Mouse (Mus musculus) lung, postnatal 0 days (tissue): ENCODE data around the gene Ift74. TPM values are rescaled to one million over a fixed set of nuclear protein-coding genes. Genes with fewer than 3 reads are reported as not detected.

Experiments used
- ATAC-seq: fragments of 200-750 bp; cut with Nextera tagmentation; 2 replicates; pipeline ENCODE4 v1.8.0; 2017; ENCODE audit warnings: moderate library complexity
- DNase-seq: peaks from one replicate; pipeline ENCODE4 v3.0.0-alpha.2; 2016; ENCODE audit warnings: low spot score
- H3K27ac ChIP-seq: fragments of 300-500 bp; sonication (generic); 2 replicates; pipeline ENCODE4 v1.5.1; 2014; ENCODE audit warnings: antibody characterized with exemption, mild to moderate bottlenecking, low read length, mixed read lengths
- H3K27me3 ChIP-seq: fragments of 300-500 bp; sonication (generic); replicated peaks from 2 replicates; pipeline ENCODE4 v1.6.1; 2014; ENCODE audit warnings: low read length, mixed read lengths; ENCODE audit not compliant: insufficient read depth
- H3K36me3 ChIP-seq: fragments of 300-500 bp; sonication (generic); 2 replicates; pipeline ENCODE4 v1.6.1; 2014; ENCODE audit warnings: low read length, mixed read lengths; ENCODE audit not compliant: insufficient read depth
- H3K4me1 ChIP-seq: fragments of 300-500 bp; sonication (generic); 2 replicates; pipeline ENCODE4 v1.6.1; 2014; ENCODE audit warnings: antibody characterized with exemption, low read depth, low read length, mixed read lengths; ENCODE audit not compliant: insufficient read depth
- H3K4me2 ChIP-seq: fragments of 300-500 bp; sonication (generic); replicated peaks from 2 replicates; pipeline ENCODE4 v1.6.1; 2014; ENCODE audit warnings: low read depth, mild to moderate bottlenecking, low read length, moderate library complexity, mixed read lengths
- H3K4me3 ChIP-seq: fragments of 300-500 bp; sonication (generic); 2 replicates; pipeline ENCODE4 v1.5.1; 2014; ENCODE audit warnings: low read depth, low read length
- H3K9ac ChIP-seq: fragments of 300-500 bp; sonication (generic); replicated peaks from 2 replicates; pipeline ENCODE4 v1.6.1; 2014; ENCODE audit warnings: low read depth, mild to moderate bottlenecking
- H3K9me3 ChIP-seq: fragments of 300-500 bp; sonication (generic); 2 replicates; pipeline ENCODE4 v1.6.1; 2016; ENCODE audit warnings: low read length, mixed read lengths
- CTCF ChIP-seq: IDR thresholded peaks from 2 replicates; pipeline ENCODE4 v1.5.1; 2016; ENCODE audit warnings: antibody characterized with exemption, mild to moderate bottlenecking
- EP300 ChIP-seq: IDR thresholded peaks from 2 replicates; pipeline ENCODE4 v1.6.1; 2016; ENCODE audit warnings: antibody characterized with exemption, mild to moderate bottlenecking, control low read depth
- whole genome bisulfite sequencing: fragments of 180-500 bp; shearing (Covaris S2); extraction: QIAGEN DNeasy Blood & Tissue Kit; methylation state at CpG from one replicate; pipeline ENCODE4 v1.1.7; 2014; 5-methylcytosine and 5-hydroxymethylcytosine counted together
- polyA plus RNA-seq: library from polyadenylated mRNA; unstranded; fragments of >200 nt; fragmentation: Nextera tagmentation; extraction: Ambion mirVana; gene quantifications from 2 replicates; pipeline ENCODE4 v1.2.1, GENCODE M21; 2015

The Ift74 gene
- polyA plus RNA-seq, 1 experiment from 2014 or later = 22.0 TPM

DNA sequence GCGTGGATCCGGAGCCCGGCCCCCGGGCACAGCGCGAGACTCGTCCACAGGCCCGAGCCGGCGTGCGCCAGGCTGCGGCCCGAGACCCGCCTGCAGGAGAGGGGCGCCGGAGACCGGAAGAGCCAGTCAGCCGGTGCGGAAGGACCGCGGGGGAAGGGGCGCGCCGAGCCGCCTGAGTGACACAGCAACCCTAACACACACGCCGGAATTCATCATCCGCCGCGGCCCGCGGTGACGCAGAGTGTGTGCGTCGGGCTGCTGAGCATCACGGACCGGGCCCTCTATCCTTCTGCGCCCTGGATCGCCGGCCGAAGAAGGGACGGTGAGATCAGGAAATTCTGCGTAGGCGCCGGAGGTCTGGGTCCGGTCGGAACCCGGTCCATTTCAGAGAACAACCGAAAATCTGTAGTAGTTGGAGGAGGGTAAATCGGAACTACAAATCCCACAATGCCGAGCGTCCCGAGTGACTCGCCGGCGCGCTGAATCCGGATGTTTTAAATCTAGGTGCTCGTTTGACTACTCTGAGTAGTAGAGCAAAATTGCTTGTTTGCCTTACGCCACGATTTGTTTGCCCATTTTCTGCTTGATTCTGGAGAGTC lies 11.2 kb upstream of the Ift74 start, which contains the start of gene Plaa:
Plaa (minus strand) TSS at position 214 of the 599 bp plus-strand sequence.
- peak within 1 kb of the TSS; percentile 83 for H3K9ac ChIP-seq
- DNase-seq (peak; percentile 96), ATAC-seq (peak; percentile 99)
- no peaks in the 10 kb centered on the region for H3K27me3 ChIP-seq
- H3K4me2 ChIP-seq = peak within 1 kb of the TSS; percentile 81
- peaks cover 7% of the 10 kb centered on the region; the same call in 1 of the 2 replicates for H3K4me1 ChIP-seq
- WGBS = under 1% methylated on average over 57 of the region's 61 CpGs
- TF ChIP-seq EP300 (peak; percentile 41; the same call in 1 of the 2 replicates), CTCF (peak; percentile 1; the same call in 1 of the 2 replicates)
- H3K4me3 ChIP-seq = peak within 1 kb of the TSS; percentile 73
- no peaks in the 10 kb centered on the region for H3K36me3 ChIP-seq
- peak within 1 kb of the TSS; percentile 79 for H3K27ac ChIP-seq
- no peaks in the 10 kb centered on the region for H3K9me3 ChIP-seq

DNA sequence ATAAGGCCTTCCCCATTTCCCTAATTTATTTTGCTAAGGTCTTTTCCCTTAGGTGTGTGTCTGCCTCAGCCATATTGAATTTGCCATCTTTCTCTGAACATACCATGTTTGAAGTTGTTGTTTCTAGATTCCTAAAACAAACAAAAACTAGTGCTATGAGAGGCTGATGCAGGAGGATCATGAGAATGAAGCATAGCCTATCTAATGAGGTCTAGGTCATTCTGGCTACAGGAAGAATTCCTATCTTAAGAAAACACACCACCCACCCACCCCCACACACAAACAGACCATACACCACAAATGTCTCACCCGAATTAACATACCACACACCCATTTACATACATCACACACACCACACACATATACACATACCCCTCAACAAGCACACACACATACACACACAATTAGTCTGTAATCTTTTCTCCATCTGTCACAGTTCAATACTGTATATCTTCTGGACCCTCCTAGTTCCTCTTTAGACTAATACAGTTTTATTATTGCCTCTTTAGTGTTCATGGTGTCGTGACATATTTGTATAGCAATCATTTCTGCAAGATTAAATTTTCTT lies 9.8 kb upstream of the Ift74 start:
- no peak overlapping the region for H3K4me3 ChIP-seq
- H3K4me2 ChIP-seq = no peak overlapping the region
- H3K9me3 ChIP-seq = no peaks in the 10 kb centered on the region
- peaks cover 7% of the 10 kb centered on the region; the same call in 1 of the 2 replicates for H3K4me1 ChIP-seq
- H3K9ac ChIP-seq = no peak overlapping the region
- WGBS = 91% methylated on average over 2 of the region's 2 CpGs
- ATAC-seq (no peak), DNase-seq (no peak)
- H3K36me3 ChIP-seq = no peaks in the 10 kb centered on the region
- no peak overlapping the region for H3K27ac ChIP-seq
- TF ChIP-seq EP300 = no peak
- TF ChIP-seq CTCF = no peak
- no peaks in the 10 kb centered on the region for H3K27me3 ChIP-seq

DNA sequence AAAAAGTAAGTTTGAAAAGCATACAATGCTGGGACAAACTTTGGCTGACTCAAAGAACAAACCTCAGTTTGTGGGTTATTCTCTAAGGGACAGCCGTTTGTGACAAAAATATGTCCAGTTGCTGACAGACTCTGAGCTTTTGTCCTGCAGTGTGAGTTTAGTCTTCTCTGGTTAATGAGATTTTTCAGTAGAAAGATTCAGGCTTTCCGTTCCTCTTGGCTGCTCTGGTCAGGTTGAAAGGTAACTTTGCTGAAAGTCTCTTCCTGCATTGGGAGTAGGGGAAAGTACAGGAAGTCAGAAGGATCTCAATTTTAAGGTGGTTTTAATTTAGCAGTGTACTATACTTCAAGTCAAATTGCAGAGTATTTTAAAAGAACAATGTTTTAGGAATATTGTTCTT lies 8.7 kb upstream of the Ift74 start:
- H3K27ac ChIP-seq = no peak overlapping the region
- H3K4me3 ChIP-seq = no peak overlapping the region
- no peak overlapping the region for H3K9ac ChIP-seq
- no peak for ATAC-seq
- H3K36me3 ChIP-seq = no peaks in the 10 kb centered on the region
- no peaks in the 10 kb centered on the region for H3K27me3 ChIP-seq
- no peaks in the 10 kb centered on the region for H3K9me3 ChIP-seq
- H3K4me2 ChIP-seq = no peak overlapping the region
- no peak for TF ChIP-seq CTCF
- H3K4me1 ChIP-seq = peaks cover 7% of the 10 kb centered on the region; the same call in 1 of the 2 replicates
- WGBS = 82% methylated on average over 2 of the region's 2 CpGs
- no peak for DNase-seq

DNA sequence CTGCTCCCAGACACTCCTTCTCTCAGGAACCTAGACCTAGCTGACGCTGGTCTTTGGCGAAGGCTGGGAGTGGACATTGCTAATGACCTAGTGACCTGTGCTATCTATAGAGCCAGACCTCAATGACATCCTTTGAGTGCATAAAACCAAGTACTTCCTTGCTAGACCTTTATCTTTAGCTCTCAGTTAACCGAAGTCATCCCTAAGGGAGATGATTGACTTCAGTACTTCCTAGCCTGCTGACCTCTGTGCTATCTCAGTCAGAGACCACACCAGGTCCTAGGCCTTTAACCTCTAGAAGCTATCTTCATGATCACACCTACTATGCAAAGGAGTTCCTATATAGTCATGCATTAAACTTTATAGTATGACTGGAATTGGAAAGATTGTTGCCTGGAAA lies 4.0 kb upstream of the Ift74 start:
- Histone ChIP-seq H3K9ac (no peak overlapping the region), H3K4me1 (peaks cover 3% of the 10 kb centered on the region; the same call in 1 of the 2 replicates), H3K36me3 (no peaks in the 10 kb centered on the region), H3K27me3 (no peaks in the 10 kb centered on the region), H3K9me3 (no peaks in the 10 kb centered on the region), H3K4me2 (no peak overlapping the region), H3K4me3 (no peak overlapping the region), H3K27ac (no peak overlapping the region)
- DNase-seq (no peak), ATAC-seq (no peak)
- 65% methylated on average over 3 of the region's 3 CpGs for WGBS
- TF ChIP-seq EP300 = no peak
- TF ChIP-seq CTCF = no peak

DNA sequence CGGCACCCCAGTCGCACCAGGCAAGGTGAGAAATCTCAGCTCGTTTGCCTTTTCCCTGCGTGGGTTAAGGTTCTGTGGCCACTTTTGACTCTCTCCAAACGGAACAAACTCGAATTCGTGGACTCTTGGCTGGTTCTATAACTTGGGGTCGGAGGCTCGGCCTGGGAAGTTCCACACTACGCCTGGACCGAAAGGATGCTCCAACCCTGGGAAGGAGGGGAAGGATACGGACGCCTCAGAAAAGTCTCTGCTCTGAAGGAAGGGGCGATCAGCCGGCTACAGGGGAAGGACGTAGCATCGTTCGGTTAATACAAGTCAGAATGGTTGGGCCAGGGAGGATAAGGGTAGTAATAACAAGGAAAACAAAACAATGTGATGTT lies 326 bp downstream of the Ift74 start:
- Histone ChIP-seq H3K4me2 (peak overlapping the region; percentile 72), H3K9me3 (no peaks in the 10 kb centered on the region), H3K4me3 (peak overlapping the region; percentile 55), H3K27ac (peak overlapping the region; percentile 70), H3K9ac (peak overlapping the region; percentile 68), H3K27me3 (no peaks in the 10 kb centered on the region), H3K4me1 (peaks cover 3% of the 10 kb centered on the region; the same call in 1 of the 2 replicates), H3K36me3 (no peaks in the 10 kb centered on the region)
- ATAC-seq (peak; percentile 60), DNase-seq (no peak)
- WGBS = under 1% methylated on average over 18 of the region's 18 CpGs
- TF ChIP-seq CTCF = no peak
- TF ChIP-seq EP300 = no peak

DNA sequence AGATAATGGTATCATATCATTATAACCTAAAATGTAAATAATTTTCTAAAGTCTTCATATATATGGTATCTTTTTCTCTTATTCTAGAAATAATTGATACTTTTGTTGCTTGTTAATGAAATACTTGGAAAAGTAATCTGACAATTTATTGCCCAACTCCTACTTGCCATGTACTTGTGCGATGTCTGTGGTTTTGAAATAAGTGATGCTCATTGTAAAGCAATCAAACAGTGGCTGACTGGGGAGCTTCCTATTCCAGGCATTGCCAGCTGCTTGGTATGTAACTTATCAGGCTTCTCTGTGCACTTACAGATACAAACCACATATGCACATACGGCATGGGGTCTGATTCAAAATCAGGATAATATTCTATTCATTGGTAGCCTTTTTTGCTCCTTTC lies 5.8 kb downstream of the Ift74 start:
- Histone ChIP-seq H3K4me3 (no peak overlapping the region), H3K36me3 (0 out of 2 replicates have a peak, but pooled peaks cover 5% of the 10 kb centered on the region), H3K27me3 (no peaks in the 10 kb centered on the region), H3K4me1 (peaks cover under 1% of the 10 kb centered on the region; the same call in 1 of the 2 replicates), H3K27ac (no peak overlapping the region), H3K9me3 (no peaks in the 10 kb centered on the region), H3K9ac (no peak overlapping the region), H3K4me2 (no peak overlapping the region)
- DNase-seq = no peak
- TF ChIP-seq CTCF (no peak), EP300 (no peak)
- ATAC-seq = no peak
- WGBS = 70% methylated on average over 2 of the region's 2 CpGs
